Mouse (Mus musculus): Measurements from ENCODE around the gene Serpina11. TPM values are rescaled to one million over a fixed set of nuclear protein-coding genes. Genes with fewer than 3 reads are reported as not detected.

The Serpina11 gene
- polyA plus RNA-seq, 1 experiment from 2014 or later, result not detected

DNA sequence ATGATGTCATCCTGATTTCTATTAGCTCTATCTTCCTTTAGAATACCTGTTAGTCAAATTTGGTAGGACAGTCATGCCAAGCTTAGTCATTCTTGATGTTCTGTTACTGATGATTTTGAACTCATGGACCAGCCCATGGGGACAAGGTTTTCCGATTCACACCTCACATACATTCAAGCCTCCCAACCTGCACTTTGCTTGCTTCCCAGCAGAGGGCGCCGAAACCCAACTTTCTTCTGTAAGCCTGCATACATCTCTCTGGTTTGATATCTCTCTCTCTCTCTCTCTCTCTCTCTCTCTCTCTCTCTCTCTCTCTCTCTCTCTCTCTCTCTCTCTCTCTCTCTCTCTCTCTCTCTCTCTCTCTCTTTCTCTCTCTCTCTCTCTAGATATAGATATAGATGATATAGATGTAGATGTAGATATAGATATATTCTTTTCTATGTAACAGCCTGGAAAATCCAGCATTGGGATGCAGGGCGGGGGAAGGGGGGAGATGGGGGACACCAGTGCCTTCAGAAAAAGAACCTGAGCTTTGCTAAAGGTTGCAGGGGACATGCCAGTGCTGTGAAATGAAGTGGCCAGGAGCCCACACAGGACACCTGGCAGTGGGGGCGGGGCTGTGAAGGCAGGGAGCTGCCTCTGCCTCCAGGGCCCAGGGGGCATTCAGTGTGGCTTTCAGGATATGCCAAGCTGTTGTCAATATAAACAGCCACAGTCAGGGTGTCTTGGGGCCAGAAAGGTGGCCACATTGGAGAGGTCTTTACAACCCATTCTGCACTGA lies 5.7 kb upstream of the Serpina11 start:
- H3K36me3 ChIP-seq, result no peaks in the 10 kb centered on the region
- no peaks in the 10 kb centered on the region for H3K27me3 ChIP-seq
- H3K9me3 ChIP-seq (replicated peaks), result no peaks in the 10 kb centered on the region
- 39% methylated on average over 5 of the region's 5 CpGs for WGBS
- H3K4me1 ChIP-seq, result no peaks in the 10 kb centered on the region
- H3K9ac ChIP-seq, result no peak overlapping the region
- no peak overlapping the region for H3K4me2 ChIP-seq (replicated peaks)
- H3K27ac ChIP-seq (replicated peaks), result no peak overlapping the region
- ATAC-seq (ENCODE audit: insufficient number of reproducible peaks, low FRiP score, low TSS enrichment, low read depth), result no peak
- H3K4me3 ChIP-seq (replicated peaks), result no peak overlapping the region

DNA sequence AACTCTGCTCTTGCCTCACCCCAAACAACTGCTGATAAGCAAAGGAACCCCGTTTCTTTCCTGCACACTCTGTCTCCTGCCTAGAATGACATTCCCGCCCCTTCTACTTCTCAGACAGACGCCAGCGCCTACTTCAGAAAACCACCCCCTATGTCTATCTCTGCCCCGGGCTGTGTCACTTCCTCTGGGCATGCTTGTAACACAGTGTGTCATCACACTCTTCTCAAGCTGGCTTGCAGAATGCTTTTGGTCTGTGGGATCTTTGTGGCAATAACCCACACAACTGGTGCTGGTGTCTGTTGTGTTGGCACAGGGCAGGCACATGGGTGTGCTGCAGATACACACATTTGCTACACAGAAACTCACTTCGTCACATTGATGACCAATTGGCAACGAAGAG lies 3.2 kb upstream of the Serpina11 start:
- Histone ChIP-seq H3K36me3 (no peaks in the 10 kb centered on the region), H3K4me3 (replicated peaks) (no peak overlapping the region), H3K4me1 (no peaks in the 10 kb centered on the region), H3K27ac (replicated peaks) (no peak overlapping the region), H3K4me2 (replicated peaks) (no peak overlapping the region), H3K27me3 (no peaks in the 10 kb centered on the region), H3K9ac (no peak overlapping the region), H3K9me3 (replicated peaks) (no peaks in the 10 kb centered on the region)
- WGBS, result 63% methylated on average over 7 of the region's 7 CpGs
- ATAC-seq (ENCODE audit: insufficient number of reproducible peaks, low FRiP score, low TSS enrichment, low read depth), result no peak

- no peaks in the 10 kb centered on the region for H3K27me3 ChIP-seq
- no peak overlapping the region for H3K27ac ChIP-seq (replicated peaks)
- no peak for ATAC-seq (ENCODE audit: insufficient number of reproducible peaks, low FRiP score, low TSS enrichment, low read depth)
- H3K9me3 ChIP-seq (replicated peaks), result no peaks in the 10 kb centered on the region
- H3K9ac ChIP-seq, result no peak overlapping the region
- H3K4me1 ChIP-seq, result no peaks in the 10 kb centered on the region
- WGBS, result 38% methylated on average over 2 of the region's 2 CpGs
- H3K4me2 ChIP-seq (replicated peaks), result no peak overlapping the region
- H3K4me3 ChIP-seq (replicated peaks), result no peak overlapping the region
- no peaks in the 10 kb centered on the region for H3K36me3 ChIP-seq
Measured at GRCm38 (mm10) chr12:103989514-103989767, 316 bp downstream of the Serpina11 start.

- Histone ChIP-seq H3K27ac (replicated peaks) (no peak overlapping the region), H3K27me3 (no peaks in the 10 kb centered on the region), H3K9ac (no peak overlapping the region), H3K4me1 (no peaks in the 10 kb centered on the region), H3K4me2 (replicated peaks) (no peak overlapping the region), H3K4me3 (replicated peaks) (no peak overlapping the region), H3K9me3 (replicated peaks) (no peaks in the 10 kb centered on the region), H3K36me3 (no peaks in the 10 kb centered on the region)
- WGBS, result 49% methylated on average over 14 of the region's 14 CpGs
- no peak for ATAC-seq (ENCODE audit: insufficient number of reproducible peaks, low FRiP score, low TSS enrichment, low read depth)
Measured at GRCm38 (mm10) chr12:103988754-103989513, 823 bp downstream of the Serpina11 start.

- H3K4me2 ChIP-seq (replicated peaks), result no peak overlapping the region
- no peak overlapping the region for H3K9ac ChIP-seq
- no peaks in the 10 kb centered on the region for H3K9me3 ChIP-seq (replicated peaks)
- no peak for ATAC-seq (ENCODE audit: insufficient number of reproducible peaks, low FRiP score, low TSS enrichment, low read depth)
- no peaks in the 10 kb centered on the region for H3K36me3 ChIP-seq
- no peaks in the 10 kb centered on the region for H3K27me3 ChIP-seq
- H3K4me1 ChIP-seq, result no peaks in the 10 kb centered on the region
- H3K27ac ChIP-seq (replicated peaks), result no peak overlapping the region
- WGBS, result 69% methylated on average over 5 of the region's 5 CpGs
- no peak overlapping the region for H3K4me3 ChIP-seq (replicated peaks)
Measured at GRCm38 (mm10) chr12:103985868-103986267, 3.9 kb downstream of the Serpina11 start.

DNA sequence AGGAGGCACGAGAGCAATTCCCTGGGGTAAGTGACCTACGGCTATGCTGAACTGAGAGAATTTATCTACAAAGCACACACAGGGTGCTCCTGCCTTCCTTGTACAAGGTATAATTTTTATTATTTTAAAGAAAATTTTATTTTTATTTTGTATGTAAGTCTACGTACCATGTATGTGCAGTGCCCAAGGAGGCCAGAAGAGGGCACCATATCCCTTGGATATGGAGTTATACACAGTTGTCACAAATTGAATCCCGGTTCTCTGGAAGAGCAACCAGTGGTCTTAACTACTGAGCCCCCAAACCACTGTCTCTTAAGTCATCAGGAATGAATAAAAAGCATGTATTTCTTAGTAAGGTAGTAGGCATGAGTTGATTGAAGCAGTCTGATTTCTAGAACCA lies 4.8 kb downstream of the Serpina11 start:
- WGBS, result 70% methylated on average over 4 of the region's 4 CpGs
- no peaks in the 10 kb centered on the region for H3K4me1 ChIP-seq
- no peaks in the 10 kb centered on the region for H3K9me3 ChIP-seq (replicated peaks)
- H3K27me3 ChIP-seq, result no peaks in the 10 kb centered on the region
- no peak for ATAC-seq (ENCODE audit: insufficient number of reproducible peaks, low FRiP score, low TSS enrichment, low read depth)
- no peak overlapping the region for H3K9ac ChIP-seq
- no peak overlapping the region for H3K27ac ChIP-seq (replicated peaks)
- H3K4me3 ChIP-seq (replicated peaks), result no peak overlapping the region
- H3K36me3 ChIP-seq, result no peaks in the 10 kb centered on the region
- H3K4me2 ChIP-seq (replicated peaks), result no peak overlapping the region

- WGBS, result 77% methylated on average over 7 of the region's 7 CpGs
- no peak overlapping the region for H3K9ac ChIP-seq
- no peaks in the 10 kb centered on the region for H3K9me3 ChIP-seq (replicated peaks)
- no peak for ATAC-seq (ENCODE audit: insufficient number of reproducible peaks, low FRiP score, low TSS enrichment, low read depth)
- H3K27ac ChIP-seq (replicated peaks), result no peak overlapping the region
- H3K27me3 ChIP-seq, result no peaks in the 10 kb centered on the region
- no peaks in the 10 kb centered on the region for H3K36me3 ChIP-seq
- no peak overlapping the region for H3K4me2 ChIP-seq (replicated peaks)
- no peaks in the 10 kb centered on the region for H3K4me1 ChIP-seq
- H3K4me3 ChIP-seq (replicated peaks), result no peak overlapping the region
Measured at GRCm38 (mm10) chr12:103981646-103982360, 8.0 kb downstream of the Serpina11 start.

- Histone ChIP-seq H3K4me1 (no peaks in the 10 kb centered on the region), H3K4me3 (replicated peaks) (no peak overlapping the region), H3K9me3 (replicated peaks) (no peaks in the 10 kb centered on the region), H3K27ac (replicated peaks) (no peak overlapping the region), H3K4me2 (replicated peaks) (no peak overlapping the region), H3K27me3 (no peaks in the 10 kb centered on the region), H3K36me3 (no peaks in the 10 kb centered on the region), H3K9ac (no peak overlapping the region)
- WGBS, result 88% methylated on average over 10 of the region's 10 CpGs
- no peak for ATAC-seq (ENCODE audit: insufficient number of reproducible peaks, low FRiP score, low TSS enrichment, low read depth)
Measured at GRCm38 (mm10) chr12:103978294-103978693, 11.5 kb downstream of the Serpina11 start.

GRCm38 (mm10) chr12:103977846-103978245 lies 11.9 kb downstream of the Serpina11 start:
- no peak for ATAC-seq (ENCODE audit: insufficient number of reproducible peaks, low FRiP score, low TSS enrichment, low read depth)
- Histone ChIP-seq H3K4me1 (no peaks in the 10 kb centered on the region), H3K4me3 (replicated peaks) (no peak overlapping the region), H3K9ac (no peak overlapping the region), H3K36me3 (no peaks in the 10 kb centered on the region), H3K27ac (replicated peaks) (no peak overlapping the region), H3K4me2 (replicated peaks) (no peak overlapping the region), H3K27me3 (no peaks in the 10 kb centered on the region), H3K9me3 (replicated peaks) (no peaks in the 10 kb centered on the region)
- whole genome bisulfite sequencing, result 33% methylated on average over 5 of the region's 5 CpGs

GRCm38 (mm10) chr12:103977060-103977459 lies 12.7 kb downstream of the Serpina11 start:
- WGBS, result 60% methylated on average over 3 of the region's 3 CpGs

DNA sequence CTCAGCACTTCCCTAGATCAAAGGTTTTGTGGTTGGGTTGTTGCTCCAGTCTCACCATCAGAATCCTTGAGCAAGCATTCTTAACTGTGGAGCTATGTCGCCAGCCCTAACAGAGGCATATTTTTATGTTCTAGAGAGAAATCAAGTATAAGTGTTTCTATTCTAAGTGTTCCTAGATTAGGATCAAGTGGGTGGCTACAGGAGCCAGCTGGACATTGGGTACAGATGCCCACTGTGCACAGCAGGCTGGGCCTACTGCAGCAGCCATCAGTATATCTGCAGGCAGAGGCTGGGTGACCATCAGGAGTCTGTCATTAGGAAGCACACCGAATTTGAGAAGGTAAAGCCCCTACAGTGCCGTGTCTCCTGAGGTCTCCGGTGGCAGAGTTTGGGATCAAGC lies 18.7 kb downstream of the Serpina11 start:
- Histone ChIP-seq H3K4me1 (no peaks in the 10 kb centered on the region), H3K36me3 (no peaks in the 10 kb centered on the region), H3K27me3 (no peaks in the 10 kb centered on the region), H3K4me2 (replicated peaks) (no peak overlapping the region), H3K9ac (no peak overlapping the region), H3K27ac (replicated peaks) (no peak overlapping the region), H3K4me3 (replicated peaks) (no peak overlapping the region), H3K9me3 (replicated peaks) (no peaks in the 10 kb centered on the region)
- no peak for ATAC-seq (ENCODE audit: insufficient number of reproducible peaks, low FRiP score, low TSS enrichment, low read depth)
- 88% methylated on average over 4 of the region's 4 CpGs for WGBS

More at GRCm38 (mm10) chr12:103977060-103977459, 12.7 kb downstream of the Serpina11 start:
- no peak overlapping the region for H3K27ac ChIP-seq (replicated peaks)
- H3K9me3 ChIP-seq (replicated peaks), result no peaks in the 10 kb centered on the region
- no peaks in the 10 kb centered on the region for H3K27me3 ChIP-seq
- H3K4me1 ChIP-seq, result no peaks in the 10 kb centered on the region
- no peak overlapping the region for H3K4me2 ChIP-seq (replicated peaks)
- H3K36me3 ChIP-seq, result no peaks in the 10 kb centered on the region
- no peak overlapping the region for H3K9ac ChIP-seq
- ATAC-seq (ENCODE audit: insufficient number of reproducible peaks, low FRiP score, low TSS enrichment, low read depth), result no peak
- H3K4me3 ChIP-seq (replicated peaks), result no peak overlapping the region

All from embryonic facial prominence, embryonic 15.5 days (tissue).